Mouse (Mus musculus): ENCODE measurements around the gene Sik1. TPM values are rescaled to one million over a fixed set of nuclear protein-coding genes. Genes with fewer than 3 reads are reported as not detected.

Gene Sik1
- polyA plus RNA-seq, 1 experiment from 2014 or later = 16.2 TPM

DNA sequence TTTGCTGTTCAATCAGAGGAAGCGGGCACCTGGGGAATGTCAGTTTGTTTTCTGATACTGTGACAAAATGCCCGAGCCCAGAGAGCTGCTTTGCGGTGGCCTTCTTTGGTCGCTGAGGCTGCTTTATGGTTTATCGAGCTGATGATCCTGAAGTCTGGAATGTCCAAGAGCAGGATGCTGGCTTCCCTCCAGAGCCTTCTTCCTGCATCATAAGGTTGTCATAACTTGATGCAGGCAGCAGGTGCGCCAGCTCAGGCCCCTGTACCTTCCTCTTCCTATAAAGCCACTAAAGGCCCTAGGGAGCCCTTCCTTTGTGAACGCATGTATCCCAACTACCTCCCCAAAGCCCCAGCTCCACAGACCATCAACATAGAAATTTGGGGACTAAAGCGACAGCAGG is 5.3 kb upstream of the Sik1 start:
- Histone ChIP-seq H3K4me3 (ENCODE audit: low read length) (no peak overlapping the region), H3K36me3 (ENCODE audit: control insufficient read depth, insufficient read depth, low read length) (no peaks in the 10 kb centered on the region), H3K9me3 (ENCODE audit: control insufficient read depth, low read length) (no peaks in the 10 kb centered on the region), H3K4me2 (ENCODE audit: low read length) (no peak overlapping the region), H3K27ac (ENCODE audit: low read depth, low read length) (no peak overlapping the region), H3K9ac (ENCODE audit: low read depth, low read length) (no peak overlapping the region), H3K27me3 (replicated peaks; ENCODE audit: control insufficient read depth, insufficient read depth, low read length) (no peaks in the 10 kb centered on the region), H3K4me1 (ENCODE audit: control insufficient read depth, insufficient read depth, low read depth, low read length) (peaks cover 7% of the 10 kb centered on the region)
- ATAC-seq = no peak
- 90% methylated on average over 8 of the region's 8 CpGs for WGBS

DNA sequence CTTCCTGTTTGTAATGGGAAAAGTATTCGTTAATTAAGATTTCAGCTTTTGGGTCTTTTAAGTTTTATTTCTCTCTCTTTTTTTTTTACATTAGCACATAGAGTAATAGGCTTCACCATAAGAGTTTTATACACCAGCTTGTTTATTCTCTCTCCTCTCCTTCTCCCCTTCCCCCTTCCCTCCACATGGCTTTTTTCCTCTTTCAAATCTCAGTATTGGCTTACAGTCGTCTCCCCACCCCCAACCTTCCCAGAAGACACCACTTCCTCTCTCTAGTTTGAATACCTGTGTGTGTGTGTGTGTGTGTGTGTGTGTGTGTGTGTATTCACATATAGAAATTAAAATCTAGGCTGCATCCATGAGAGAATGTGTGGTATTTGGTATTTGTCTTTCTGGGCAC is 3.8 kb upstream of the Sik1 start:
- Histone ChIP-seq H3K9me3 (ENCODE audit: control insufficient read depth, low read length) (no peaks in the 10 kb centered on the region), H3K4me1 (ENCODE audit: control insufficient read depth, insufficient read depth, low read depth, low read length) (peaks cover 7% of the 10 kb centered on the region), H3K4me2 (ENCODE audit: low read length) (no peak overlapping the region), H3K27ac (ENCODE audit: low read depth, low read length) (no peak overlapping the region), H3K4me3 (ENCODE audit: low read length) (no peak overlapping the region), H3K9ac (ENCODE audit: low read depth, low read length) (no peak overlapping the region), H3K27me3 (replicated peaks; ENCODE audit: control insufficient read depth, insufficient read depth, low read length) (no peaks in the 10 kb centered on the region), H3K36me3 (ENCODE audit: control insufficient read depth, insufficient read depth, low read length) (no peaks in the 10 kb centered on the region)
- 63% methylated on average over 2 of the region's 2 CpGs for WGBS
- no peak for ATAC-seq

DNA sequence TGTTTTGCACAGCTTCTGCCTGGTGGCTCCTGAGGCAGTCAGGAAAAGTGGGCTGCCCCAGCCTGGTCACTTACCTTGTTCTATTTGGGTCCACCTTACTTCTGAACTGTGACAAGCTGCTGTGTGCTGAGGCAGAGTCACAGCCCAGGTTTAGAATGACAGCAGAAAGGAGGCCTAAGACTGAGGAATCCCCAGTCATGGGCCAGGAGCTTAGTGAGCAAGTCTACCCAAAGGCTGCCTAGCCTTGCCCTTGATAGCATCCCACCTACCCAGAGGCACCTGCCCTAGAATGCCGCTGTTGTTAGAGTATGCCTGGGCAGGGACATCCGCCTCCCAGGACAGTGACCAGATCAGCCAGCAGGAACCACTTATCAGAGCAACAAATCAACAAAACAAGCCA is 3.2 kb upstream of the Sik1 start:
- no peak for ATAC-seq
- Histone ChIP-seq H3K9me3 (ENCODE audit: control insufficient read depth, low read length) (no peaks in the 10 kb centered on the region), H3K9ac (ENCODE audit: low read depth, low read length) (no peak overlapping the region), H3K4me2 (ENCODE audit: low read length) (no peak overlapping the region), H3K4me1 (ENCODE audit: control insufficient read depth, insufficient read depth, low read depth, low read length) (peaks cover 11% of the 10 kb centered on the region), H3K4me3 (ENCODE audit: low read length) (no peak overlapping the region), H3K27me3 (replicated peaks; ENCODE audit: control insufficient read depth, insufficient read depth, low read length) (no peaks in the 10 kb centered on the region), H3K27ac (ENCODE audit: low read depth, low read length) (no peak overlapping the region), H3K36me3 (ENCODE audit: control insufficient read depth, insufficient read depth, low read length) (no peaks in the 10 kb centered on the region)
- 87% methylated on average over 2 of the region's 2 CpGs for WGBS

DNA sequence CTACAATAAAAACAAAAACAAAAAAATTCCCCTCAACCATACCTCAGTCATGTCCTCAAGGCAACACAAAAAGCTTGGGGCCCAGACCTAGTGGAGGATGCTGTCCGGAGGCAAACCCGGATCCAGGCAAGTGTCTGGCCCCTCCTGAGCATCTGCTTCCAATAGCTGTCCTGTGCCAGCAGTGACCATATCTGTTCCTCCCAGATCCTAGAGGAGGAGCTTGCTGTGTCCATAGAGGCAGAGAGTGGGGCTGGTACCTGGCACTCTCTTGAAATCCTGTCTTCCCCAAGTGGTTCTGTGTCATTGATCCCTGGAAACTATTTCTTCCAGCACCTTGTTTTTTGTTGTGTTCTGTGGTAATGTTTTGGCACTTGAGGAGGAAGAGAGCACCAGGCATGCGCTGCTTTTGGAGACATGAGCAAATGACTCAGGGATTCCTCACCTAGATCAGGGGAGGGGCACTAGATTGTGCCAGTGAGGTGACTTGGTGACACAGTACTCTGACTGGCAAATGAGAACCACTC is 2.4 kb upstream of the Sik1 start:
- Histone ChIP-seq H3K9ac (ENCODE audit: low read depth, low read length) (no peak overlapping the region), H3K4me3 (ENCODE audit: low read length) (no peak overlapping the region), H3K36me3 (ENCODE audit: control insufficient read depth, insufficient read depth, low read length) (no peaks in the 10 kb centered on the region), H3K27ac (ENCODE audit: low read depth, low read length) (no peak overlapping the region), H3K9me3 (ENCODE audit: control insufficient read depth, low read length) (no peaks in the 10 kb centered on the region), H3K27me3 (replicated peaks; ENCODE audit: control insufficient read depth, insufficient read depth, low read length) (no peaks in the 10 kb centered on the region), H3K4me2 (ENCODE audit: low read length) (no peak overlapping the region), H3K4me1 (ENCODE audit: control insufficient read depth, insufficient read depth, low read depth, low read length) (peaks cover 18% of the 10 kb centered on the region)
- ATAC-seq = no peak
- 91% methylated on average over 3 of the region's 3 CpGs for WGBS

DNA sequence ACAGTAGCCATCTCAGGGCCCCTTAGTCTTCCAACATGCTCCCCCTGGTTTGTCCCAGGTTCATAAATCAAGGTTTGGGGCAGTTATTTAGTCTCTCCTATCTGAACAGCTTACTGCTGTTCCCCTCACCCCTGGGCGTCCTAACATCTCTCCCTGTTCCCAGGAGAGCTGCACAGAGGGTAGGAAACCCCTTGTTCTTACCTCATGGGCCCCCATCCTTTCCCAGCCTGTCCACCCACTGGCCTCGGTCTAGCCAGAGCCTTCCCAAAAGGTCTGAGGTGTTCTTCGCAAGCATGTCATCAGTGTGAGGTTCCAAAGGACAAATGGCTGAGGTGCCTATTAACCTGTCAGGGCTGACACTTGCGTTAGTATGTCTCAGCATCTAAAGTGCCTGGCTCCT is 1.6 kb upstream of the Sik1 start:
- no peaks in the 10 kb centered on the region for H3K36me3 ChIP-seq (ENCODE audit: control insufficient read depth, insufficient read depth, low read length)
- H3K4me1 ChIP-seq (ENCODE audit: control insufficient read depth, insufficient read depth, low read depth, low read length) = peaks cover 22% of the 10 kb centered on the region
- H3K4me2 ChIP-seq (ENCODE audit: low read length) = no peak overlapping the region
- no peaks in the 10 kb centered on the region for H3K27me3 ChIP-seq (replicated peaks; ENCODE audit: control insufficient read depth, insufficient read depth, low read length)
- H3K4me3 ChIP-seq (ENCODE audit: low read length) = no peak overlapping the region
- 87% methylated on average over 4 of the region's 4 CpGs for WGBS
- ATAC-seq = no peak
- H3K9ac ChIP-seq (ENCODE audit: low read depth, low read length) = no peak overlapping the region
- H3K9me3 ChIP-seq (ENCODE audit: control insufficient read depth, low read length) = no peaks in the 10 kb centered on the region
- H3K27ac ChIP-seq (ENCODE audit: low read depth, low read length) = no peak overlapping the region

DNA sequence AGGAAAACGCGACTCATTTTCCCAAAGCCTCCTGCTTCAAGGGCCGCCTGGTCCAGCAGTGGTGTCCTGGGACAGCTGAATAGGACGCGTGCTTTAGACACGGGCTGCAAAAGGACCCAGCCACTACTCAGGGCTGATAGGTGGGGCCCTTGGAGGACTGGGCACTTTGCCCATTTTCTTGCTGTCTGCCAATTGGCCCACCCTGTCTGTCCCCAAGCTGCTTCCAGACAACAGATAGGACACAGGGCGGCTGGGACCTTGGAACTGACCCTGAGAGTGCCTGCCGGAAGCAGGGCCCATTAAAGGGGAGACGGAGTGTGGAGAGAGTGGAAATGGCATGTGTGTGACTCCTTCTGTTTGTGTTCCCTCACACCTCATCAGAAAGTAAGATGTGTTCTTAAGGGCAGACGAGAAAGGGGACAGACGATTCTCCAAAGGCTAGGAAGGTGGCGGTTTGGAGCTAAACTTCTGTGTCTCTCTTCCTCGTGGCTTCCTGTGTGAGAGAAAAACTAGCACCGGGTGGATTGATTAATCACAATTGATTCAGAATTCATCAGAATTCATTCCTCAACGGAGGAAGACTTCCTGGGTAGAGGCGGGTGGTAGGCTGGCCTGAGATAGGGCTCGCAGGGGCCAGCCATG is 1.0 kb upstream of the Sik1 start:
- peak overlapping the region; percentile 60 for H3K9ac ChIP-seq (ENCODE audit: low read depth, low read length)
- H3K4me3 ChIP-seq (ENCODE audit: low read length) = peak overlapping the region; percentile 89
- ATAC-seq = peak; percentile 38
- WGBS = 27% methylated on average over 17 of the region's 17 CpGs
- peaks cover 25% of the 10 kb centered on the region for H3K4me1 ChIP-seq (ENCODE audit: control insufficient read depth, insufficient read depth, low read depth, low read length)
- no peaks in the 10 kb centered on the region for H3K36me3 ChIP-seq (ENCODE audit: control insufficient read depth, insufficient read depth, low read length)
- H3K27me3 ChIP-seq (replicated peaks; ENCODE audit: control insufficient read depth, insufficient read depth, low read length) = no peaks in the 10 kb centered on the region
- H3K9me3 ChIP-seq (ENCODE audit: control insufficient read depth, low read length) = no peaks in the 10 kb centered on the region
- H3K27ac ChIP-seq (ENCODE audit: low read depth, low read length) = peak overlapping the region; percentile 81
- peak overlapping the region; percentile 66 for H3K4me2 ChIP-seq (ENCODE audit: low read length)

DNA sequence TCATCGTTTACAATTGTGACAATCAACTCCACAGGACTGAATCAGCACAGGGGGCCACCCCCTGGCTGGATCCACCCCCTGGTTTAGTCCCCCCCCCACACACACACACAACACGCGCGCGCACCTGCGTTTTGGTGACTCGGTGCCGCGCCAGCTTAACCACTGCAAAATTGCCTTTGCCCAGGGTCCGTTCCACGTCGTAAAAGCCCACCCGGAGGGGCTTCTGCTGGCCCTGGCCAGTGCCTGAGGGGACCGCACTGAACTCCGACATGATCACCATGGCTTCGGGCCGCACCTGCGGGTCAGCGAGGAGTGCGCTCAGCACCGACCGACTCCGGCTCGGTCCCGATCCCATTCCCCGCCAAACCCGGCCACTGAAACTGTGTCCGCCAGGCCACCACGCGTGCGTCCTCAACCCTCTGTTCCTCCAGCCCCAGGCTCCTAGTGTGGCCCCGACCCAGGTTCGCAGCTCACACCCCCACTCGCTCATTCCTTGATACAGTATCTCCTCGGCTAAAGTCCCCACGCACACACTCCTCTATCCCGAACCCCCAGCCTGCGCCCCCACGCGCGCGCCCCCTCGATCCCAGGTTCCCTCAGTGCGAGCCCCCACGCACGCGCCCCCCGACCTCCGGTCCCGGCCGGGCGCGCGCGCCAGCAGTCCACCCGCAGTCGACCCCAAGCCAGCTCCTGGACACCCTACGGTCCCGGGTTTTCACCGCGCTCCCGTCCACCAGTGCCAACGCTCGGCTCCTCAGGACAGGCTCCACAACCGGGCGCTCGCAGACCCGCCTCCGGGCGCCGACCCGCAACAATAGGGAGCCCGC is 621 bp downstream of the Sik1 start:
- H3K4me2 ChIP-seq (ENCODE audit: low read length) = peak overlapping the region; percentile 66
- no peaks in the 10 kb centered on the region for H3K9me3 ChIP-seq (ENCODE audit: control insufficient read depth, low read length)
- peaks cover 26% of the 10 kb centered on the region for H3K4me1 ChIP-seq (ENCODE audit: control insufficient read depth, insufficient read depth, low read depth, low read length)
- H3K4me3 ChIP-seq (ENCODE audit: low read length) = peak overlapping the region; percentile 89
- ATAC-seq = peak; percentile 67
- H3K9ac ChIP-seq (ENCODE audit: low read depth, low read length) = peak overlapping the region; percentile 93
- H3K27ac ChIP-seq (ENCODE audit: low read depth, low read length) = peak overlapping the region; percentile 86
- peaks cover 11% of the 10 kb centered on the region for H3K36me3 ChIP-seq (ENCODE audit: control insufficient read depth, insufficient read depth, low read length)
- H3K27me3 ChIP-seq (replicated peaks; ENCODE audit: control insufficient read depth, insufficient read depth, low read length) = no peaks in the 10 kb centered on the region
- under 1% methylated on average over 69 of the region's 73 CpGs for WGBS

DNA sequence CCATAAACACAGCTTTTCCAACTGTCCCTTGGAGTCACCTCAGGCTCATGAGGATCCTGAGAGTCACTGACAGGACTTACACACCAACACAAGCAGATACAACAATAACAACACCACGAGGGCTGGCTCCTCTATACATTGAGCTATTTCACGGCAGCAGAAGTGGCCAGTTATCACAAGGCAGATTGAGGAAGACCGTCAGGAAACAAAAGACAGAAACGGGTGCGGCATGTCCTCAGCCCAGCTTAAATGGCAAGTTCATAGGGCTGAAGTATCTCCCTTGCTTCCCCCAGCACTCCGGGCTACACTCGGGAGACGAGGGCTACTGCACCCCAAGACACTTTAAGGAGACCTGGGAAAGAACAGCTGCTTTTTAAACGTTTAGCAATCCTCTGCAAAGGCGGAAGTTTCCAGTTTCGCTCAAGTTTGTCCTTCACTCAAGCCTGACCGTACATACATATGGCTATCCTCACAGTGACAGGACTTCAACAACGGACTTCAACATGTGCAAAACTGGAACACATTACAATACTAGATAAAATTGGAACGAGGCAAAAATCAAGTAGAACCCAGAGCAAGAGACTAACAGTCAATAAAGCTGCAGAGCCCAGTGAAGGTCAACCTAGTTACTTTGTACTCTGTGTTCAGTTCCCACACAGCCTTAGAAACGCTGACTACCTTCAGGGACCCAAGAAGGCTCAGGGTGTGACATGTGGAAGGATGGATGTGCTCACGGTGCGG is 2.0 kb downstream of the Sik1 start:
- Histone ChIP-seq H3K4me3 (ENCODE audit: low read length) (peak overlapping the region; percentile 16), H3K27ac (ENCODE audit: low read depth, low read length) (no peak overlapping the region), H3K4me2 (ENCODE audit: low read length) (peak overlapping the region; percentile 47), H3K36me3 (ENCODE audit: control insufficient read depth, insufficient read depth, low read length) (peaks cover 22% of the 10 kb centered on the region), H3K9ac (ENCODE audit: low read depth, low read length) (no peak overlapping the region), H3K27me3 (replicated peaks; ENCODE audit: control insufficient read depth, insufficient read depth, low read length) (no peaks in the 10 kb centered on the region), H3K9me3 (ENCODE audit: control insufficient read depth, low read length) (no peaks in the 10 kb centered on the region), H3K4me1 (ENCODE audit: control insufficient read depth, insufficient read depth, low read depth, low read length) (peaks cover 26% of the 10 kb centered on the region)
- no peak for ATAC-seq
- 72% methylated on average over 17 of the region's 17 CpGs for WGBS

All from hindbrain, embryonic 16.5 days (tissue).